Mouse (Mus musculus): ENCODE results near the gene Nfic. TPM values are rescaled to one million over a fixed set of nuclear protein-coding genes. Genes with fewer than 3 reads are reported as not detected.

Gene Nfic
- total and polyA plus RNA-seq, 3 experiments = 2.0 to 9.7 TPM; not detected in 1

- no peaks in the 10 kb centered on the region for H3K27me3 ChIP-seq (ENCODE audit: control insufficient read depth in 1 of 2, insufficient read depth in 2 of 2, low read length in 2 of 2)
- no peak for DNase-seq (ENCODE audit: low read depth, low spot score)
- H3K9me3 ChIP-seq (replicated peaks; ENCODE audit: insufficient read depth, low read length) = no peaks in the 10 kb centered on the region
- no peak overlapping the region for H3K4me3 ChIP-seq (ENCODE audit: control insufficient read depth in 1 of 2, insufficient read depth in 1 of 2, low read depth in 2 of 2, low read length in 2 of 2)
- H3K36me3 ChIP-seq (ENCODE audit: control insufficient read depth in 1 of 2, insufficient read depth in 2 of 2, low read length in 2 of 2) = peaks cover 0 to 14% of the 10 kb centered on the region in 2 experiments; a peak in 2 of 4 replicates
- peaks cover 18% of the 10 kb centered on the region for H3K79me2 ChIP-seq (ENCODE audit: control insufficient read depth, insufficient read depth, low read length, poor library complexity)
- TF ChIP-seq GATA1 (IDR thresholded peaks at IDR 0.05; ENCODE audit: low read depth, low read length) (no peak), ELF1 (IDR thresholded peaks at IDR 0.05; ENCODE audit: low read depth, low read length) (no peak), MYB (IDR thresholded peaks at IDR 0.05; ENCODE audit: low read depth, low read length) (no peak), ZNF384 (IDR thresholded peaks at IDR 0.05; ENCODE audit: low read depth, low read length) (no peak), BHLHE40 (IDR thresholded peaks at IDR 0.05; ENCODE audit: borderline replicate concordance, low read depth, low read length) (no peak), MXI1 (IDR thresholded peaks at IDR 0.05; ENCODE audit: low read depth, low read length) (no peak), POLR2AphosphoS2 (IDR thresholded peaks at IDR 0.05; ENCODE audit: low read length) (no peak)
- peaks cover 0 to 28% of the 10 kb centered on the region in 2 experiments; a peak in 3 of 4 replicates for H3K4me1 ChIP-seq (ENCODE audit: control insufficient read depth in 1 of 2, insufficient read depth in 2 of 2, low read length in 2 of 2)
- no peak overlapping the region for H3K9ac ChIP-seq (ENCODE audit: control insufficient read depth, low read depth, low read length, poor library complexity, severe bottlenecking)
- no peak overlapping the region for H3K27ac ChIP-seq (ENCODE audit: control insufficient read depth, low read depth, low read length)
Observed at GRCm38 (mm10) chr10:81499250-81499901, 43.9 kb upstream of the Nfic start.

GRCm38 (mm10) chr10:81498316-81499249, 43.1 kb upstream of the Nfic start:
- H3K9ac ChIP-seq (ENCODE audit: control insufficient read depth, low read depth, low read length, poor library complexity, severe bottlenecking) = peak overlapping the region; percentile 13
- H3K4me3 ChIP-seq (ENCODE audit: control insufficient read depth in 1 of 2, insufficient read depth in 1 of 2, low read depth in 2 of 2, low read length in 2 of 2) = no peak overlapping the region
- H3K27ac ChIP-seq (ENCODE audit: control insufficient read depth, low read depth, low read length) = peak overlapping the region; percentile 89
- 0 out of 6 replicates have a peak, but pooled peaks of 1 of the 3 experiments have one; percentile 11 for TF ChIP-seq CTCF (IDR thresholded peaks at IDR 0.05 in 2 of 3, conservative IDR thresholded peaks at IDR 0.05 in 1 of 3; ENCODE audit: control insufficient read depth in 1 of 3, insufficient read depth in 1 of 3, low read depth in 2 of 3, low read length in 3 of 3, poor library complexity in 1 of 3, severe bottlenecking in 1 of 3)
- TF ChIP-seq JUND (IDR thresholded peaks at IDR 0.05; ENCODE audit: low read depth, low read length) = no peak
- no peak for TF ChIP-seq MYB (IDR thresholded peaks at IDR 0.05; ENCODE audit: low read depth, low read length)
- TF ChIP-seq GATA1 (IDR thresholded peaks at IDR 0.05; ENCODE audit: low read depth, low read length) = no peak
- no peak for TF ChIP-seq RAD21 (IDR thresholded peaks at IDR 0.05; ENCODE audit: low read depth, low read length)
- TF ChIP-seq ZKSCAN1 (IDR thresholded peaks at IDR 0.05; ENCODE audit: low read depth, low read length) = no peak
- no peak for DNase-seq (ENCODE audit: low read depth, low spot score)
- H3K4me1 ChIP-seq (ENCODE audit: control insufficient read depth in 1 of 2, insufficient read depth in 2 of 2, low read length in 2 of 2) = peaks cover 0 to 28% of the 10 kb centered on the region in 2 experiments; a peak in 3 of 4 replicates
- H3K36me3 ChIP-seq (ENCODE audit: control insufficient read depth in 1 of 2, insufficient read depth in 2 of 2, low read length in 2 of 2) = peaks cover 0 to 14% of the 10 kb centered on the region in 2 experiments; a peak in 2 of 4 replicates
- H3K9me3 ChIP-seq (replicated peaks; ENCODE audit: insufficient read depth, low read length) = no peaks in the 10 kb centered on the region
- peaks cover 26% of the 10 kb centered on the region for H3K79me2 ChIP-seq (ENCODE audit: control insufficient read depth, insufficient read depth, low read length, poor library complexity)
- H3K27me3 ChIP-seq (ENCODE audit: control insufficient read depth in 1 of 2, insufficient read depth in 2 of 2, low read length in 2 of 2) = no peaks in the 10 kb centered on the region

All from MEL (cell line).